Mouse (Mus musculus): Measurements from ENCODE around the gene Car5a. TPM values are rescaled to one million over a fixed set of nuclear protein-coding genes. Genes with fewer than 3 reads are reported as not detected.
A peak's percentile ranks its signal among the peaks of the same experiment; 100 is the strongest.

Gene Car5a
- polyA plus RNA-seq, 1 experiment from 2014 or later = not detected

DNA sequence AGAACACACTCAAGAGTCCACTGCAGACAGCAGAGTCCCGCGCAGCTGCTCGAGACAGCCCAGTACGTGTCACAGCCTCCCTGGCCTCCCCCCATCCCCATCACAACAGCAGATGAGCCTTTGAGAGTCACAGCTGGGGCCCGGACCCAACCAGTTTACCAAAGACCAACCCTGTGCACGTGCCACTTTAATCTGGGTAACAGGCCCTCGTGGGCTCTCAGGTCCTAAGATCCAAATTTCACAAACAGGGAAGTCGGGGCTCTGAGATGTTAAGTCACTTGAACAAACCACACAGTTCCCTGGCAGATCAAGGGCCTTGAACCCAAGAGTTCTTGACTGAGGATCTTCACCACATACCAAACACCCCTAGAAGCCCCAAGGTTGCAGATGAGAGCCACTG lies 23.1 kb downstream of the Car5a start:
- H3K27ac ChIP-seq (replicated peaks; ENCODE audit: low read depth, low read length) = peak overlapping the region; percentile 26; the same call in 1 of the 2 replicates
- no peak overlapping the region for H3K4me3 ChIP-seq (replicated peaks; ENCODE audit: low read depth, low read length)
- ATAC-seq (ENCODE audit: low FRiP score, low TSS enrichment) (no peak), DNase-seq (no peak)
- no peaks in the 10 kb centered on the region for H3K36me3 ChIP-seq (ENCODE audit: control insufficient read depth, insufficient read depth, low read length)
- no peaks in the 10 kb centered on the region for H3K9me3 ChIP-seq (ENCODE audit: control insufficient read depth, low read length)
- 75% methylated on average over 8 of the region's 8 CpGs for WGBS
- no peaks in the 10 kb centered on the region for H3K4me1 ChIP-seq (ENCODE audit: control insufficient read depth, insufficient read depth, low read length)
- H3K9ac ChIP-seq (replicated peaks; ENCODE audit: low read length) = no peak overlapping the region
- no peak overlapping the region for H3K4me2 ChIP-seq (ENCODE audit: low read length)
- H3K27me3 ChIP-seq (ENCODE audit: control insufficient read depth, insufficient read depth, low read length) = no peaks in the 10 kb centered on the region

DNA sequence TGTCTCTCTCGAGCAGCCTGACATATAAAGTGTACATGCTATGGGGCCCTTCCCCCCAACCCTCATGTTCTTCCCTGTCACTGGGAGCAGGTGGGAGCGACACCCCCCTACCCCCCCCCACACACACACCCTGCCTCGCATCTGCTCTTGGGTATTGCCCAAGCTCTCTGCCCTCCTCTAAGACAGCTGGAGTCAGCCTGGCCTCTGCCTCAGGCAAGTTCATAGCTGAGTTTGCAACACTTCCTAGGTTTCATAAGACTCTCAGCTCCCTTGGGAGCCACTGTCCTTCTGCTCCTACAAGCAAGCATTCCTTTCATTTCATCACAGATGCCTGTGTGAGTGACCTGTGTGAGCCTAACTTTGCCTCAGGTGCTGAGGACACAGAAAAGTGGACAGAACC lies 25.0 kb downstream of the Car5a start:
- Histone ChIP-seq H3K27ac (replicated peaks; ENCODE audit: low read depth, low read length) (no peak overlapping the region), H3K4me3 (replicated peaks; ENCODE audit: low read depth, low read length) (no peak overlapping the region), H3K4me2 (ENCODE audit: low read length) (no peak overlapping the region), H3K9me3 (ENCODE audit: control insufficient read depth, low read length) (no peaks in the 10 kb centered on the region), H3K36me3 (ENCODE audit: control insufficient read depth, insufficient read depth, low read length) (no peaks in the 10 kb centered on the region), H3K27me3 (ENCODE audit: control insufficient read depth, insufficient read depth, low read length) (no peaks in the 10 kb centered on the region), H3K9ac (replicated peaks; ENCODE audit: low read length) (no peak overlapping the region), H3K4me1 (ENCODE audit: control insufficient read depth, insufficient read depth, low read length) (no peaks in the 10 kb centered on the region)
- DNase-seq (peak; percentile 24), ATAC-seq (ENCODE audit: low FRiP score, low TSS enrichment) (no peak)
- WGBS = 51% methylated on average over 3 of the region's 3 CpGs

DNA sequence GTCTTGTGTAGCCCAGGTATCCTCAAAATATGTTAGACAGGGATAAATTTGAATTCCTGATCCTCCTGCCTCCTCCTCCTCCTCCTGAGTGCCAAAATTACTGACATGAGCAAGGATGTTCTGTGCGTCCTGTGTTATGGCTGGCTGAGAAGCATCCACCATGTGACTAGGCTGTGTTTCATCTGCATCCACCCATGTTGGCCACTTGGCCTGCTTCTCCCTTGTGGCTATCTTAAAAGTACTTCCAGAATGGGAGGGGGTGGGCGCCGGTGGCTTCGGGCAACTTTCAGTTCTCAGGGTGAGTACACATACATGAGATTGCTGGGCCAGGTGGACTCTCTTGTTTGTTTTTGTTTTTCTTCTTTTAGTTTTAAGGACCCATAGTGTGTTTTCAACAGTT lies 25.5 kb downstream of the Car5a start:
- Histone ChIP-seq H3K4me1 (ENCODE audit: control insufficient read depth, insufficient read depth, low read length) (no peaks in the 10 kb centered on the region), H3K4me2 (ENCODE audit: low read length) (no peak overlapping the region), H3K27me3 (ENCODE audit: control insufficient read depth, insufficient read depth, low read length) (no peaks in the 10 kb centered on the region), H3K27ac (replicated peaks; ENCODE audit: low read depth, low read length) (no peak overlapping the region), H3K9me3 (ENCODE audit: control insufficient read depth, low read length) (no peaks in the 10 kb centered on the region), H3K36me3 (ENCODE audit: control insufficient read depth, insufficient read depth, low read length) (no peaks in the 10 kb centered on the region), H3K4me3 (replicated peaks; ENCODE audit: low read depth, low read length) (no peak overlapping the region), H3K9ac (replicated peaks; ENCODE audit: low read length) (no peak overlapping the region)
- no peak for DNase-seq
- ATAC-seq (ENCODE audit: low FRiP score, low TSS enrichment) = no peak
- 74% methylated on average over 4 of the region's 4 CpGs for WGBS

DNA sequence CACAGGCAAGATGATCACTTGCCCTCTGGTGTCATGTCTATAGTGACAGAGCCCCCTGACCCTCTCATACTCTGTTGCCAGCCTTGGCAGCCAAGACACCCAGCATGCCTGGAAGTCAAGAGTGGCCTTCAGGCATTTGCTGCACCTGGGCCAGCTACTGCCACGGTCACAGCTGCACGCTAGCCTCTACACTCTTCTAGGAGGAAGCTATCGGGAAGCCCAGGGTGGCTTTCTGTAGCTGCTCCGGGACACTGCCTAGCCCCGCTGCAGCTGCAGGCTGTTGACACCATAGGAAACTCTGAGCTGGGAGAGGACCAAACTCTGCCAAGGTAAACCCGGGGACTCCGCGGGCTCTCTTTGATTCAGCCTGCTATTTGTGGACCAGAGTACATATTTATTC lies 31.3 kb downstream of the Car5a start:
- H3K36me3 ChIP-seq (ENCODE audit: control insufficient read depth, insufficient read depth, low read length) = no peaks in the 10 kb centered on the region
- DNase-seq (no peak), ATAC-seq (ENCODE audit: low FRiP score, low TSS enrichment) (no peak)
- no peak overlapping the region for H3K4me2 ChIP-seq (ENCODE audit: low read length)
- no peak overlapping the region for H3K4me3 ChIP-seq (replicated peaks; ENCODE audit: low read depth, low read length)
- H3K9ac ChIP-seq (replicated peaks; ENCODE audit: low read length) = no peak overlapping the region
- no peaks in the 10 kb centered on the region for H3K9me3 ChIP-seq (ENCODE audit: control insufficient read depth, low read length)
- no peak overlapping the region for H3K27ac ChIP-seq (replicated peaks; ENCODE audit: low read depth, low read length)
- no peaks in the 10 kb centered on the region for H3K4me1 ChIP-seq (ENCODE audit: control insufficient read depth, insufficient read depth, low read length)
- H3K27me3 ChIP-seq (ENCODE audit: control insufficient read depth, insufficient read depth, low read length) = no peaks in the 10 kb centered on the region
- WGBS = 84% methylated on average over 8 of the region's 8 CpGs

DNA sequence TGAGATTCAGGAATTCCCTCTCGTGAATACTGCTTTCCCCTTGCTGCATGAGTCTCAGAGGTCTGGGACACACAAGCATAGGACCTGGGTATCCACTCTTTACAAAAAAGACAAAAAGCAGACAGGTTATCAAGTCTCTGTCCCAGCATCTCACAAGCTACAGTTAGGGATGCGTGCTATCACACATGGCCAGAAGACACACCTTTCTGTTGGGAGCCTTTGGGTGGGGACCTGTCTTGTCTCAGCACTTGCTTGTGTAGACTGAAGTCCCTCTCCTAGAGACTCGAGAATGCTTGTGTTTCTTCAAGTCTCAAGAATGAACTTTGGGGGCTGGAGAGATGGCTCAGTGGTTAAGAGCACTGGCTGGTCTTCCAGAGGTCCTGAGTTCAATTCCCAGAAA lies 31.9 kb downstream of the Car5a start:
- Histone ChIP-seq H3K27me3 (ENCODE audit: control insufficient read depth, insufficient read depth, low read length) (no peaks in the 10 kb centered on the region), H3K4me3 (replicated peaks; ENCODE audit: low read depth, low read length) (no peak overlapping the region), H3K36me3 (ENCODE audit: control insufficient read depth, insufficient read depth, low read length) (no peaks in the 10 kb centered on the region), H3K9me3 (ENCODE audit: control insufficient read depth, low read length) (no peaks in the 10 kb centered on the region), H3K4me2 (ENCODE audit: low read length) (no peak overlapping the region), H3K9ac (replicated peaks; ENCODE audit: low read length) (no peak overlapping the region), H3K4me1 (ENCODE audit: control insufficient read depth, insufficient read depth, low read length) (peaks cover 3% of the 10 kb centered on the region; the same call in 1 of the 2 replicates), H3K27ac (replicated peaks; ENCODE audit: low read depth, low read length) (no peak overlapping the region)
- WGBS = 79% methylated on average over 3 of the region's 3 CpGs
- ATAC-seq (ENCODE audit: low FRiP score, low TSS enrichment) (no peak), DNase-seq (no peak)

DNA sequence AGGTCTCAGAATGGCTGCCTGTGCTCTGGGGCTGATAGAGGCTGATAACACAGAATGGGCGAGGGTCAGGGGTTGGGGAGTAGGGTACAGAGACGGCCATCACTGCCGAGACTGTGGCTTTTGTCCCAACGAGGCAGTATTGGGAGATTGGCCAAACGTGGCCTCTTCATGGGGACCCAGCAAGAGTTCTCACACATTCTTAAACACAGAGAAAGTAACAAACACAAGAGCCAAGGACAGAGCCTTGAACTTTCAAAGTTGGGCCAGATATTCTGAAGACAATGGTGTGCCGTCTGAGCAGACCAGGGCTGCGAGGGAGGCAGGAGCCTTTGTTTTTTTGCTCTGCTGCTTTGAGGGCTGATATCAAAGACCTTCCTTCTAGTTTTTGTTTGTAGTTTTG lies 32.7 kb downstream of the Car5a start:
- H3K4me3 ChIP-seq (replicated peaks; ENCODE audit: low read depth, low read length) = no peak overlapping the region
- no peaks in the 10 kb centered on the region for H3K27me3 ChIP-seq (ENCODE audit: control insufficient read depth, insufficient read depth, low read length)
- no peaks in the 10 kb centered on the region for H3K36me3 ChIP-seq (ENCODE audit: control insufficient read depth, insufficient read depth, low read length)
- H3K4me1 ChIP-seq (ENCODE audit: control insufficient read depth, insufficient read depth, low read length) = peaks cover 3% of the 10 kb centered on the region; the same call in 1 of the 2 replicates
- WGBS = 68% methylated on average over 7 of the region's 7 CpGs
- DNase-seq (no peak), ATAC-seq (ENCODE audit: low FRiP score, low TSS enrichment) (no peak)
- no peak overlapping the region for H3K9ac ChIP-seq (replicated peaks; ENCODE audit: low read length)
- H3K27ac ChIP-seq (replicated peaks; ENCODE audit: low read depth, low read length) = no peak overlapping the region
- H3K4me2 ChIP-seq (ENCODE audit: low read length) = no peak overlapping the region
- no peaks in the 10 kb centered on the region for H3K9me3 ChIP-seq (ENCODE audit: control insufficient read depth, low read length)

DNA sequence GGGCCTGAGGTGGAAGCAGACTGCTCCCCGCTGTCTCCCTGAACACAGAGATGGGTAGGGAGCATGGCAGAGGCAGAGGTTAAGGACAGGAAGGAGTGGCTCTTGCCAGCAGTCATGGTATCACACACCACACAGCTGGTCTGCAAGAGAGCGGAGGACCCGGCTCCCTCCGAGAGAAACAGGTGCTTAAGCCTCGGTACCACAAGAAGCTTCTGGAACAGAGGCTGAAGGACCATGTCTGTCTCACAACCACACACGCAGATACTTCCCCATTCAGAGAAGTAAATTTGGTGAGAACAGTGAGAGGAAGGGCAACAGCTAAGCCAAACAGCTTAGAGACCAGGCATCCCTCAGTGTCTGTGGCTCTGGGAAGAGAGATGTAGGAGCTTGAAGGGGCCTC lies 33.3 kb downstream of the Car5a start:
- no peaks in the 10 kb centered on the region for H3K36me3 ChIP-seq (ENCODE audit: control insufficient read depth, insufficient read depth, low read length)
- H3K4me2 ChIP-seq (ENCODE audit: low read length) = no peak overlapping the region
- no peak overlapping the region for H3K4me3 ChIP-seq (replicated peaks; ENCODE audit: low read depth, low read length)
- H3K27me3 ChIP-seq (ENCODE audit: control insufficient read depth, insufficient read depth, low read length) = no peaks in the 10 kb centered on the region
- WGBS = 92% methylated on average over 6 of the region's 6 CpGs
- no peaks in the 10 kb centered on the region for H3K9me3 ChIP-seq (ENCODE audit: control insufficient read depth, low read length)
- no peak overlapping the region for H3K27ac ChIP-seq (replicated peaks; ENCODE audit: low read depth, low read length)
- ATAC-seq (ENCODE audit: low FRiP score, low TSS enrichment) = no peak
- no peak for DNase-seq
- no peak overlapping the region for H3K9ac ChIP-seq (replicated peaks; ENCODE audit: low read length)
- peaks cover 8% of the 10 kb centered on the region for H3K4me1 ChIP-seq (ENCODE audit: control insufficient read depth, insufficient read depth, low read length)

DNA sequence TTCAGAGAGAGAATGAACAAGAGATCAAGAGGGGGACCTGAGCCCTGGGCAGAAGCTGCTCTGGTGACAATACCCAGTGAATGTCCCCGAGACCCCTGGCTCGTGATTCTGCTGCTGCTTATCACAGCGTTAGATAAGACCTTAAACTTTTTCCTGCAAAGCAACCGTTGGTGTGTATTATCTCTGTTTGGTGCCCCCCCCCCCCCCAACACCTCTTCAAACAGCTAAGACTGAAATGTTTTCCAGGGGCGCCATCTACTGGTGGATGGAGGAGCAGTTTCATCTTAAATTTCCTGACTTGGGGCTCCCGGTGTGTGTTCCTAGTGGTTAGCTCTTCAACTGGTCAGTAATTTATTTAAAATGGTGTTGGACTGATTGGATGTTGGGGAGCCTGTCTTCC lies 35.0 kb downstream of the Car5a start:
- Histone ChIP-seq H3K9me3 (ENCODE audit: control insufficient read depth, low read length) (no peaks in the 10 kb centered on the region), H3K4me1 (ENCODE audit: control insufficient read depth, insufficient read depth, low read length) (peaks cover 19% of the 10 kb centered on the region), H3K36me3 (ENCODE audit: control insufficient read depth, insufficient read depth, low read length) (no peaks in the 10 kb centered on the region), H3K9ac (replicated peaks; ENCODE audit: low read length) (no peak overlapping the region), H3K27ac (replicated peaks; ENCODE audit: low read depth, low read length) (no peak overlapping the region), H3K4me2 (ENCODE audit: low read length) (0 out of 2 replicates have a peak overlapping the region, but pooled peaks have one; percentile 17), H3K4me3 (replicated peaks; ENCODE audit: low read depth, low read length) (no peak overlapping the region), H3K27me3 (ENCODE audit: control insufficient read depth, insufficient read depth, low read length) (0 out of 2 replicates have a peak, but pooled peaks cover 4% of the 10 kb centered on the region)
- DNase-seq (peak; percentile 86), ATAC-seq (ENCODE audit: low FRiP score, low TSS enrichment) (no peak)
- 6% methylated on average over 6 of the region's 6 CpGs for WGBS

DNA sequence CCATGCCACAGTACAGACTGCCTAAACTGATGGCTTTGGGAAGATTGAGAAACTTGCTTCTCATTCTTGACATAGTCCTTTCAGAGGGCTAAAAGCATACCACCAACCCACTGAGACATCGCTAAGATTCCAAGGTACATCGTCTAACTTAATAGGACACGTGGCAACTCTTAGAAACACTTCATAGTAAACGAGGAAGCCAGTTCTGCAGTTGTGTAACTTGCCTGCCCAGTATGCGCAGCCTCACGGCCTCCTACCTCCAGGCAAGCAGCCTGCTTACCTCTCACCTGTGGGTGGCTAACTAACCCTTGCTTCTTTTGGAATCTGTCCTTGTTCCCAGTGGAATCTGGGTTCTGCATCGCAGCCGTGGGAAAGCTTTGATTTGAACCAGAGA lies 35.6 kb downstream of the Car5a start:
- no peak overlapping the region for H3K9ac ChIP-seq (replicated peaks; ENCODE audit: low read length)
- H3K36me3 ChIP-seq (ENCODE audit: control insufficient read depth, insufficient read depth, low read length) = no peaks in the 10 kb centered on the region
- H3K4me1 ChIP-seq (ENCODE audit: control insufficient read depth, insufficient read depth, low read length) = peaks cover 19% of the 10 kb centered on the region
- H3K4me3 ChIP-seq (replicated peaks; ENCODE audit: low read depth, low read length) = no peak overlapping the region
- DNase-seq (no peak), ATAC-seq (ENCODE audit: low FRiP score, low TSS enrichment) (no peak)
- H3K27ac ChIP-seq (replicated peaks; ENCODE audit: low read depth, low read length) = no peak overlapping the region
- H3K9me3 ChIP-seq (ENCODE audit: control insufficient read depth, low read length) = no peaks in the 10 kb centered on the region
- 75% methylated on average over 8 of the region's 8 CpGs for WGBS
- H3K4me2 ChIP-seq (ENCODE audit: low read length) = 0 out of 2 replicates have a peak overlapping the region, but pooled peaks have one; percentile 17
- H3K27me3 ChIP-seq (ENCODE audit: control insufficient read depth, insufficient read depth, low read length) = 0 out of 2 replicates have a peak, but pooled peaks cover 4% of the 10 kb centered on the region

All from midbrain, embryonic 14.5 days (tissue).